Mouse (Mus musculus) forebrain, embryonic 12.5 days (tissue): ENCODE measurements at regions not wholly inside any gene's neighbourhood (a gene's known extent, or its start where the extent isn't known, plus 50 kb on each side); places are given as distances from the start of the nearest gene placed in this dataset.

Experiments used
- ATAC-seq: fragments of 200-750 bp; cut with Nextera tagmentation; 2 replicates; pipeline ENCODE4 v1.8.0; 2017; ENCODE audit warnings: moderate TSS enrichment; ENCODE audit not compliant: low FRiP score
- H3K27ac ChIP-seq: fragments of 300-500 bp; sonication (generic); 2 replicates; pipeline ENCODE4 v1.5.1; 2016; ENCODE audit warnings: mild to moderate bottlenecking
- H3K27me3 ChIP-seq: fragments of 300-500 bp; sonication (generic); 2 replicates; pipeline ENCODE4 v1.6.1; 2016; ENCODE audit warnings: mild to moderate bottlenecking
- H3K36me3 ChIP-seq: fragments of 300-500 bp; sonication (generic); replicated peaks from 2 replicates; pipeline ENCODE4 v1.6.1; 2016; ENCODE audit warnings: mild to moderate bottlenecking
- H3K4me1 ChIP-seq: fragments of 300-500 bp; sonication (generic); 2 replicates; pipeline ENCODE4 v1.6.1; 2016
- H3K4me2 ChIP-seq: fragments of 300-500 bp; sonication (generic); 2 replicates; pipeline ENCODE4 v1.6.1; 2016; ENCODE audit warnings: mild to moderate bottlenecking, moderate library complexity
- H3K4me3 ChIP-seq: fragments of 300-500 bp; sonication (generic); replicated peaks from 2 replicates; pipeline ENCODE4 v1.5.1; 2016; ENCODE audit warnings: mild to moderate bottlenecking
- H3K9ac ChIP-seq: fragments of 300-500 bp; sonication (generic); 2 replicates; pipeline ENCODE4 v1.6.1; 2016; ENCODE audit warnings: mild to moderate bottlenecking
- H3K9me3 ChIP-seq: fragments of 300-500 bp; sonication (generic); 2 replicates; pipeline ENCODE4 v1.6.1; 2016
- WGBS: fragments of 180-500 bp; shearing (Covaris S2); methylation state at CpG from one replicate; pipeline ENCODE4 v1.1.7; 2016; 5-methylcytosine and 5-hydroxymethylcytosine counted together

DNA sequence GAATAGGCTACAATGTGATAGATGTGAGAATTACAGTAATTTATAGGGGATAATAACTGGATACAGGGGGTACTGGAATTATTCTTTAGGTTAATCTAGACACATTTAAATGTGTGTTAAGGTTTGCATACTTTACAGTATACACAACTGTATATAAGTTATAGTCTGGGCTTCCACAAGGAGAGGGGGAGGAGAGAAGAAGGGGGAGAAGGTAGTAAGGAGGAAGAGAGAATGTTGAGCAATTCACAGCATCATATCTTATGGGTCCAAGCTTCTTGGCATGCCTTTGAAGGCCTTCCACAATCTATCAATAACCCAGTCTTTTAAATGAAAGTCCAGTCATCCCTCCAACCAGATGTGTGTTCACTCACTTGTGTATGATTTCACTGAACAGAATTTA, 153.8 kb upstream of the Klf7 start:
- no peaks in the 10 kb centered on the region for H3K27me3 ChIP-seq
- no peak overlapping the region for H3K4me3 ChIP-seq
- H3K36me3 ChIP-seq: no peaks in the 10 kb centered on the region
- H3K27ac ChIP-seq: no peak overlapping the region
- H3K9ac ChIP-seq: no peak overlapping the region
- no peak overlapping the region for H3K4me2 ChIP-seq
- no peaks in the 10 kb centered on the region for H3K9me3 ChIP-seq
- H3K4me1 ChIP-seq: no peaks in the 10 kb centered on the region
- no peak for ATAC-seq

DNA sequence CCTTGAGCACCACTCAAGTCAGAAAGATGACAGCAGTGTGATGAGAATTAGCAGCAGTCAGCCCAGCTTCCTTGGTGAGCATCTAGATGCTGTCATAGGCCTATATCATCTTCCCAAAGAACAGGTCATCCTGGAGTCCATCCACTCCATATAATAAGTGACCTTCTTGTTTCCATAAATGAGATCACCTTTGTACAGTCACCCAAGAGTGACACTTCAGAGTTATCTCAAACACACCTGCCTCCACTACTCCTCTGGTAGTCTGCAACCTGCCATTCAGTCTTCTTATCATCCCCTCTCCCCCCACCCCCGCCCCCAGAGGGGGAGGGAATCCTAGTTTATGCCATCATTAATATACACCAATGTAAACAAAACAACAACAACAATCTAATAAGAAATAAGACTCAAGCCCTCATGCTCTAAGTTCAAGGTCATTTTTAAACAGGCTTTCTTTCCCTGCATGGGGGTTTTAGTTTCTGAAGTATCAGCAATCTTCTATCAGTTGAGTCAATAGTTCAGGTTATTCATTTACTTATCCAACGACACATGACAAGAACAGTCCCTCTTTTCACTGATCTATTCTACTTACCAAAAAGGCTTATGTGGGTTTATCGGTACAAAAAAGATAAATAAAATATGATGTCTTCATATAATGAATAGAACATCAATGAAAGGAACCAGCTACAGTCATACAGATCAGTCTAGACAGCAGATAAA, 153.2 kb upstream of the Klf7 start:
- ATAC-seq: no peak

DNA sequence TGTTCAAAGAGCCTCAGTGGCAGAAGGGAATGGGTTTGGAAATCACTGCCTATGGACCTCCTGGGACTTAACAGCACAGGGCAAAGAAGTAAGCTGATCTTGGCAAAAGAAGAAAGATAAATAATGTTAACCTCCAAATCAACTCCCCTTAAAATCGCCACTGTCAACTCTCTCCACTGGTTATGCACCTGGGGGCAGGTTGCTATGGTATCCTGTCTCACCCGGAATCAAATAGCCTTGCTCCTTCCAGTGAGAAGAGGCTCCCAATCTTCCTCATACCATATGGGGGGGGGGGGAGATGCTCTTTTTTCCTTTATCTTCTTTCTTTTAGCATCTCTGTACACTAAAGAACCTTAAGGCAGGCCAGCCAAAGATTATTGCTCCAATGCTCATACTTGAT, 135.2 kb upstream of the Klf7 start:
- Histone ChIP-seq H3K4me2 (no peak overlapping the region), H3K9ac (no peak overlapping the region), H3K27ac (no peak overlapping the region), H3K4me3 (no peak overlapping the region), H3K4me1 (peaks cover 20% of the 10 kb centered on the region), H3K27me3 (no peaks in the 10 kb centered on the region), H3K36me3 (no peaks in the 10 kb centered on the region), H3K9me3 (no peaks in the 10 kb centered on the region)
- 70% methylated on average over 2 of the region's 2 CpGs for WGBS
- ATAC-seq: no peak

More for the DNA sequence above, 153.2 kb upstream of the Klf7 start:
- Histone ChIP-seq H3K4me2 (no peak overlapping the region), H3K9ac (no peak overlapping the region), H3K9me3 (no peaks in the 10 kb centered on the region), H3K27ac (no peak overlapping the region), H3K36me3 (no peaks in the 10 kb centered on the region), H3K4me3 (no peak overlapping the region), H3K27me3 (no peaks in the 10 kb centered on the region), H3K4me1 (no peaks in the 10 kb centered on the region)
- 83% methylated on average over 3 of the region's 3 CpGs for WGBS

DNA sequence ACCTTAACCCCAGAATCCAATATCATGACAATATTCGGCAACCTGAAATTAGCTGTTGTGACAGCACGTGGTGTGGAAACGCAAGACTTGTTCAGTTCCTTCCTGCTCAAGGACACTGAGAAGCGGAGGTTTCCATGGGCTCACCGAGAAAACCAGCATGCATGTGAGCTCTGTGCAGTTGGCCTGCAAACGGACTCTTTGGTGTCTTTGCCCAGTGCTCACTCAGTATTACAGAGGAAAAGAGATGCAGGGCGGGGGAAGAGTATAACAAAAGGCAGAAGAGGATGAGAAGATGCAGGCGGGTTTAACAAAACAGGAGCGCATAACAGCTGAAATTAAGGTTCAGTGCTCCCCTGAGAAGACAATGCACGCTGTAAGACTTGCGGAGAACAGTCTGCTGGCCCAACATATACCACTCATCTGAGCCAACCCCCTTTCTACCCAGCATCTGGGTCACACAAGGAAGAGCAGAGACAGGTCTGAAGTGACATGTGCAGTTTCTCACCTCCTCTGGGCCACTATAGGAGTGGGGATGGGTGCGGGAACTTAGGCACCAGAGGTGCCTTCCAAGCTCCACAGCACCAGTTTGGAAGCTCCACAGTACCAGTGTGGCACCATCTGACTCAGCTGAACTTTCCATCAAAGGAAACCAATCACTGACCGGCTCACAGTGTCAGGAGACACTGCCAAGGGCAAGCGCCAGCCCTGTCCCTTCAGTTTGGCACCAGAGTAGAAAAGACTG, 133.6 kb upstream of the Klf7 start:
- no peaks in the 10 kb centered on the region for H3K27me3 ChIP-seq
- WGBS: 73% methylated on average over 14 of the region's 14 CpGs
- H3K9me3 ChIP-seq: no peaks in the 10 kb centered on the region
- H3K4me2 ChIP-seq: no peak overlapping the region
- H3K27ac ChIP-seq: no peak overlapping the region
- peaks cover 20% of the 10 kb centered on the region for H3K4me1 ChIP-seq
- H3K4me3 ChIP-seq: no peak overlapping the region
- no peaks in the 10 kb centered on the region for H3K36me3 ChIP-seq
- H3K9ac ChIP-seq: no peak overlapping the region
- peak; percentile 51; the same call in 1 of the 2 replicates for ATAC-seq

DNA sequence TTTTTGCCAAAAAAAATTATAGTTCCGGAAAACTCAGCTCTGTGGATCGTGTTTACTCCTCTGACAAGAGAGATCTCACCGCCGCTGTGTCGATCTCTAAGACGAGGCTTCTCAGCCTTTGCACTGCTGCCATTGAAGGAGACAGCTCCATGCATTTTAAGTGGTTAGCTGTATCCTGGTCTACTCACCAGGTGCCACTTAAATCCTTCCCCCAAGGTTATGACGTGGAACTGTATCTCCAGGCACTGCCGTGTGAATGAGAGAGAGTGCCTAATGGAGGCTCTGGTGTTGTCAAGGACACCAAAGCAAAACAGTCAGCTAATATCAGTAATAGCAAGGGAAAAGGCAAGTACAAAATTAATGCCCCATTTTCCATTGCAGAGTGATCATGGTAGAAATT, 132.6 kb upstream of the Klf7 start:
- 74% methylated on average over 8 of the region's 8 CpGs for WGBS
- 0 out of 2 replicates have a peak, but pooled peaks have one; percentile 44 for ATAC-seq
- no peak overlapping the region for H3K27ac ChIP-seq

DNA sequence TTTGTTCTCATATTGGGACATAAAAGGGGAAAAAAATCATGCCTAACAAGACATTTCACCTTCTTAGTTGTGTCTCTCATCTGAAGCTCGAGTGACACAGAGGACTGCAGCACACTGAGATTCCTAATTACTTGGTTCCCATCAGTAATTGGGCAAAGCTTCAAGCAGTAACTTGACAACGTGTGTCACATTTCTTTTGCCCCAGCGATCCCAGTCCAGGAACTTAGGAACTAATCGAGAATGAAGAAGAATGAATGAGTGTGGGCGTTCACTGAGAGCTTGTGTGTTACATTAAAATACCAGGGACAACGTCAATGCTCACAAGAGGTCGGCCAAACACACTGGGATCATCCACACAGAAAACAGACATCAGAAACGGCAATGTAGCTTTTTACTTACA, 131.9 kb upstream of the Klf7 start:
- Histone ChIP-seq H3K4me1 (peaks cover 20% of the 10 kb centered on the region), H3K36me3 (no peaks in the 10 kb centered on the region), H3K27me3 (no peaks in the 10 kb centered on the region), H3K9me3 (no peaks in the 10 kb centered on the region), H3K4me3 (no peak overlapping the region), H3K27ac (0 out of 2 replicates have a peak overlapping the region, but pooled peaks have one; percentile 8), H3K4me2 (no peak overlapping the region), H3K9ac (no peak overlapping the region)
- WGBS: 22% methylated on average over 8 of the region's 8 CpGs
- no peak for ATAC-seq

More for the DNA sequence above, 132.6 kb upstream of the Klf7 start:
- Histone ChIP-seq H3K27me3 (no peaks in the 10 kb centered on the region), H3K4me2 (no peak overlapping the region), H3K4me1 (peaks cover 20% of the 10 kb centered on the region), H3K4me3 (no peak overlapping the region), H3K36me3 (no peaks in the 10 kb centered on the region), H3K9me3 (no peaks in the 10 kb centered on the region), H3K9ac (no peak overlapping the region)

DNA sequence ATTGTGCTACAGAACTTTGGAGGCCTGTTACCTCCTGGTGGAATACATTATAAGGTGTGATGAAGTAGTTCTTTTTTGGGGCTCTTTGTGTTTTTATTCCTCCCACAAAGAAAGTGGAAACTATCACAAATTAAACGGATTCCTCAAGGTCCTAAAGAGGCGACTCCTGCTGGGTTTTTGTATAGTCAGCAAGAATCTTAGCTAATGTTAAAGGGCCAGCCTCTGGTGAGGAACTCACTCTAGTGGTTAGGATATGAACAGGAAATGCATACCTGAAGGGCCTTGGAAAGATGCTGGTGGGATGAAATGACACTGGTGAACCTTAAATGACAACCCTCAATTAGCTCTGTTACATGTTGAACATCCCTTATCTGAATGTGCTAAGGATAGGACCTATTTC, 120.3 kb upstream of the Klf7 start:
- H3K4me3 ChIP-seq: no peak overlapping the region
- H3K9ac ChIP-seq: no peak overlapping the region
- no peak overlapping the region for H3K4me2 ChIP-seq
- no peak for ATAC-seq
- no peaks in the 10 kb centered on the region for H3K4me1 ChIP-seq
- no peaks in the 10 kb centered on the region for H3K27me3 ChIP-seq
- WGBS: 46% methylated on average over 2 of the region's 2 CpGs
- no peaks in the 10 kb centered on the region for H3K9me3 ChIP-seq
- H3K27ac ChIP-seq: no peak overlapping the region
- no peaks in the 10 kb centered on the region for H3K36me3 ChIP-seq

DNA sequence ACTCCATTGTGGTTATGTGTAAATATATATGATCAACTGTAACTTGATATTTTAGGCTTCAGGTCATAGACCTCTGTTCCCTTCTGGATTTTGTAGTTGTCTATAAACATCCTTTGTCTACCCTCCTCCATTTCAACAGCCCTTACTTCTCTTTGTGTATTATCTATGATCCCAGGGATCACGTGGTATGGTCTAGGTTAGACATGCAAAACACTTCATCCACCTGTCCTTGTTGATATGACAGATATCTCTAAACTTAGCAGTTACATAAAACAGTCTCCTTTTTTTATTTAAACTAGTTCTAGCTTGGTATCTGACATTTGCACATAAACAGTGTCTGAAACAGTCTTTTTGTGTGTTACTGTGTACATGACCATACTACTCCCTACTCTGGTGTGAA, 107.6 kb upstream of the Klf7 start:
- no peak overlapping the region for H3K4me2 ChIP-seq
- H3K27me3 ChIP-seq: no peaks in the 10 kb centered on the region
- no peak overlapping the region for H3K9ac ChIP-seq
- H3K4me1 ChIP-seq: peaks cover 15% of the 10 kb centered on the region
- WGBS: 85% methylated on average over 1 of the region's 1 CpGs
- H3K36me3 ChIP-seq: no peaks in the 10 kb centered on the region
- ATAC-seq: no peak
- H3K27ac ChIP-seq: no peak overlapping the region
- H3K9me3 ChIP-seq: no peaks in the 10 kb centered on the region
- H3K4me3 ChIP-seq: no peak overlapping the region

DNA sequence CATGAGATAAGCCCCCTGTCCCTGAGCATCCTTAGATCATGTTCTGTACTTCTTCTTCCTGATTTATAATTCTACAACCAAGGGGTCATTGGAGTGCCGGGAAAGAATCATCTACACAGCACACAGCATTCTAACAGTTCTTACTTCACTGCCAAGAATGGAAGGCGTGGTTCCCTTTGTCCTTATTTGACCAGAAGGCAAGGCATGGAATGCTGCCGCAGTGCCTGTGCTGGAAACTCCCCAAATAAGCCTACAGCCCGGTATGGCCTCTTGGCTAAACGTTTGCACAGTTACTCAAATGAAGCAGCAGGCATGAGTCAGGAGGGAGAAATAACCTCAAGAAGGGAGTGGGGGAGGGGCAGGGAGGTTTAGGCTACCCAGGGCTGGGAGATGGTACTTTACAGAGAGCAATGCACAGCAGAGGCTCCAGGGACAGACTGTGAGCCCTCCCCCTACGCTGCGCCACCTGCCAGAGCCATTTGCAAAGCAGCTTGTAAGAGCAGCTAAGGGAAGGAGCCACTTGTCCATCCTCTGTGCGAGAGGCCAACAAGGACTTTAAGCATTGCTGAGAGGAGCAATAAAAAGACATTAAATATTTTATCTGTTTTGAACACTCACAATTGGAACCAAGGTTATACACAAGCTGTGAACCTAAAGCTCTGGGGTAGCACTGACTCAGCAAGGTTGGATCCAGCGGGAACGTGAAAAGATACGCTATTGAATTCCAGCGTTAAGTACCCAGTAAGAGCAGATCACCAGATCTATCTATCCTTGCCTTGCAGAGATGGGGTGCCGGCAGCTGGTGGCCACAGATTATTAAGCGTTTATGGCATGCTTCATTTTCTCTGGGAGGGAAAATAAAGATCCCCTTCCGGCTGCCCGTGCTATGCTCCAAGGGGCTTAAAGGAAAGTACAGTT, 104.2 kb upstream of the Klf7 start:
- peak; percentile 85 for ATAC-seq
- 27% methylated on average over 16 of the region's 16 CpGs for WGBS
- H3K4me1 ChIP-seq: peaks cover 38% of the 10 kb centered on the region

DNA sequence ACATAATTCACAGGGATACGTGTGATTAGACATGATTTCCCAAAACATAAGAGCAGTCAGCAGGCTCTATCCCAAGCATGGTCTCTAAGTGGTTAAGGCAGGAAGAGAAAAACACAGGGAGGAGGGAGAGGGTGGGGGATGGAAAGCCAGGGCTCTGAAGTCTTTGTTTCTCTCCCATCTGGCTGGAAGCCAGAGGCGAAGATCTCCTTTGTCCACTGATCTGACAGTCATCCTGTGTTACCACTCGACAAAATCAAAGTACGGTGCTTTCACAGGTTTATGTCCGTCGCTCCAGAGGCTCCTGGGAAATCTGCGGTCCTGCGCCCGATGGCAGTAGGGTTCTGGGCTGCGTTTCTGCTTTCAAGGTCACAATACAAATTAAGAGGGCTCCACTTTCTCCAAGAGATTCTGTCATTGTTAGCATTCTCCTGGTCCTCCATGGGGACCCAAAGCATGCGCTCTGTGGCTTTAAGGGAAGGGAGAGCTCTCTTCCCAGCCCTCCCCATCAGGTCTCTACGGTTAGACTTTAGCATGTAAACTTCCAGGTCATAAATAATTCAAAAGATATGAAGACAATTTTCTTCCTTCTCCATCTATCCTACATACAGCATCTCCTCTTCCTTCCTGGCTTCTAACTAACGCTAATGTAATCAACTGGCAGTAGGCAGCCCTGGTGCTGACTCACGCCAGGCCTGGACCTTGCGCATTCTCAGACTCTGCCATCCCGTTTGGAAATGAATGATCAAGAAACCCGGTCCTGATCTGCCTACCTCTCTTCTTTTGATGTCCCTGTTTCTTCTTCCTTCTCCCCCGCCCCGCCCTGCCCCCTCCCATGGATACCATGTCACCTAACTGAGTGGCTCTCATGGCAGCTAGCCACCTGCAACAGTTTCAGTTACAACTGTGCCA, 102.0 kb upstream of the Klf7 start:
- no peak overlapping the region for H3K4me3 ChIP-seq
- ATAC-seq: peak; percentile 59; the same call in 1 of the 2 replicates
- H3K36me3 ChIP-seq: no peaks in the 10 kb centered on the region
- peak overlapping the region; percentile 66 for H3K27ac ChIP-seq
- peaks cover 53% of the 10 kb centered on the region for H3K4me1 ChIP-seq
- WGBS: 57% methylated on average over 19 of the region's 19 CpGs
- H3K4me2 ChIP-seq: no peak overlapping the region
- H3K27me3 ChIP-seq: no peaks in the 10 kb centered on the region
- no peaks in the 10 kb centered on the region for H3K9me3 ChIP-seq
- H3K9ac ChIP-seq: no peak overlapping the region

More for the DNA sequence above, 104.2 kb upstream of the Klf7 start:
- peak overlapping the region; percentile 57 for H3K27ac ChIP-seq
- no peak overlapping the region for H3K9ac ChIP-seq
- H3K9me3 ChIP-seq: no peaks in the 10 kb centered on the region
- H3K4me2 ChIP-seq: peak overlapping the region; percentile 21; the same call in 1 of the 2 replicates
- no peaks in the 10 kb centered on the region for H3K36me3 ChIP-seq
- H3K4me3 ChIP-seq: no peak overlapping the region
- H3K27me3 ChIP-seq: no peaks in the 10 kb centered on the region

DNA sequence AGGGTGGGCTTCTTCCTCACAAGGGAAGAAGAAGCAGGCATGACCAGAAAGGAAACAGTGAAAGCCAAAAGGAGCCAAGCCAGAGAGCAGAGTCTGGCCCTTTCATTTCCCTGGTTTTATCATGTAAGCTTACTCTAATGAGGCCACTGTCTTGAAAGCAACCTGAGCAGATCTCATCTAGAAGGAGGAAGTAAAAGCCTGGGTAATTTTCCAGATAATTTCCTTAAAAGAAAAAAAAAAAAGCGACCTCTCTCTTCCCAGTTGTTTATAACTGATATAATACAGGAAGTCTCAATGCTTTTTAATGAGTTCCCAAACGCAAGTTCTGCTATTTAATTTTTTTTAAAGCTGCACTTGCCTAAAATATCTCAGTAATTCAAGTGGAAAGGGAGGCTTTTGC, 100.4 kb upstream of the Klf7 start:
- H3K27ac ChIP-seq: no peak overlapping the region
- H3K36me3 ChIP-seq: no peaks in the 10 kb centered on the region
- H3K4me3 ChIP-seq: no peak overlapping the region
- no peaks in the 10 kb centered on the region for H3K9me3 ChIP-seq
- H3K27me3 ChIP-seq: no peaks in the 10 kb centered on the region
- WGBS: 77% methylated on average over 2 of the region's 2 CpGs
- no peak overlapping the region for H3K9ac ChIP-seq
- ATAC-seq: no peak
- H3K4me2 ChIP-seq: no peak overlapping the region
- H3K4me1 ChIP-seq: peaks cover 53% of the 10 kb centered on the region
